25 mouse cellular contexts compared by ENCODE assay signal in genomic region chr14:98990636-98991035, GRCm38 (mm10). TPM values are rescaled to one million over a fixed set of nuclear protein-coding genes. Genes with fewer than 3 reads are reported as not detected.
"Had no signal": no experiment of that assay in that cellular context is flagged by ENCODE, and none has a peak within 500 bp of the region (broad histone marks: within the 10 kb centered on the region; RNA-seq: fewer than 3 reads in every experiment).

No protein-coding gene starts in this region.

- H3K36me3 ChIP-seq: heart, embryonic 10.5 days; heart, embryonic 12.5 days; hindbrain, embryonic 10.5 days; hindbrain, embryonic 12.5 days; intestine, embryonic 15.5 days; limb, embryonic 13.5 days; liver, embryonic 13.5 days; liver, embryonic 15.5 days had no signal

- H3K27me3 ChIP-seq: heart, embryonic 12.5 days; hindbrain, embryonic 12.5 days; intestine, embryonic 15.5 days; limb, embryonic 13.5 days; liver, embryonic 13.5 days; liver, embryonic 15.5 days had no signal

- DNase-seq: gastrocnemius, adult 2 months; gastrocnemius, postnatal 10 days; gastrocnemius, postnatal 25 days; heart, adult 18-20 months; heart, postnatal 10 days; heart, postnatal 4 days; kidney, adult 18-20 months; kidney, postnatal 10 days; kidney, postnatal 4 days; liver; liver, embryonic 13.5 days had no signal

- H3K4me1 ChIP-seq: heart, embryonic 10.5 days; hindbrain, embryonic 10.5 days; hindbrain, embryonic 12.5 days; intestine, embryonic 15.5 days; liver, embryonic 13.5 days; liver, embryonic 15.5 days had no signal

- H3K27ac ChIP-seq: gastrocnemius, adult 2 months; heart, embryonic 10.5 days; hindbrain, embryonic 10.5 days; hindbrain, embryonic 12.5 days; hindbrain, embryonic 14.5 days; intestine, embryonic 15.5 days; layer of hippocampus, adult 2 months; left cerebral cortex, adult 2 months; limb, embryonic 13.5 days; liver, embryonic 13.5 days; liver, embryonic 15.5 days had no signal

- H3K9me3 ChIP-seq: heart, embryonic 10.5 days; heart, embryonic 12.5 days; hindbrain, embryonic 10.5 days; hindbrain, embryonic 12.5 days; intestine, embryonic 15.5 days; limb, embryonic 13.5 days; liver, embryonic 13.5 days; liver, embryonic 15.5 days had no signal

- ATAC-seq: hindbrain, embryonic 16.5 days; inflammation-experienced regulatory T-cells, adult 6 months; intestine, embryonic 15.5 days; intestine, postnatal 0 days had no signal

- H3K9ac ChIP-seq: heart, embryonic 12.5 days; hindbrain, embryonic 12.5 days; hindbrain, embryonic 14.5 days; intestine, embryonic 15.5 days; limb, embryonic 13.5 days; liver, embryonic 13.5 days; liver, embryonic 15.5 days had no signal

- H3K4me2 ChIP-seq: heart, embryonic 12.5 days; hindbrain, embryonic 12.5 days; hindbrain, embryonic 14.5 days; intestine, embryonic 15.5 days; limb, embryonic 13.5 days; liver, embryonic 11.5 days; liver, embryonic 13.5 days; liver, embryonic 15.5 days had no signal

- H3K4me3 ChIP-seq: gastrocnemius, adult 2 months; heart, embryonic 10.5 days; heart, embryonic 12.5 days; hindbrain, embryonic 10.5 days; hindbrain, embryonic 12.5 days; intestine, embryonic 15.5 days; layer of hippocampus, adult 2 months; left cerebral cortex, adult 2 months; limb, embryonic 13.5 days; liver, embryonic 13.5 days; liver, embryonic 15.5 days had no signal

RNA-seq across cellular contexts. Expression of gene Rpl36a-ps1, which starts 3.5 kb away (rescaled TPM):
- polyA plus RNA-seq: hindbrain, embryonic 10.5 days; hindbrain, embryonic 12.5 days had no signal
